Mouse (Mus musculus) lung, postnatal 0 days (tissue): ENCODE measurements around the gene Tmem132c.

ENCODE experiments used
- CTCF ChIP-seq: IDR thresholded peaks from 2 replicates; pipeline ENCODE4 v1.5.1; 2016; ENCODE audit warnings: antibody characterized with exemption, mild to moderate bottlenecking
- EP300 ChIP-seq: IDR thresholded peaks from 2 replicates; pipeline ENCODE4 v1.6.1; 2016; ENCODE audit warnings: antibody characterized with exemption, mild to moderate bottlenecking, control low read depth

- TF ChIP-seq CTCF (no peak), EP300 (no peak)
These were observed 236.2 kb downstream of the Tmem132c start for GRCm38 (mm10) chr5:127477790-127478189.
